Mouse (Mus musculus) heart, postnatal 0 days (tissue): ENCODE measurements around the gene Wnt10b. TPM values are rescaled to one million over a fixed set of nuclear protein-coding genes. Genes with fewer than 3 reads are reported as not detected.

Experiments
- ATAC-seq: fragments of 200-750 bp; cut with Nextera tagmentation; 2 replicates; pipeline ENCODE4 v1.8.0; 2017; ENCODE audit warnings: low read depth, moderate number of reproducible peaks, moderate library complexity; ENCODE audit not compliant: insufficient read depth
- DNase-seq: peaks from one replicate; pipeline ENCODE4 v3.0.0-alpha.2; 2016; ENCODE audit warnings: low spot score
- H3K27ac ChIP-seq: fragments of 300-500 bp; sonication (generic); 2 replicates; pipeline ENCODE4 v1.5.1; 2014; ENCODE audit warnings: low read depth, mild to moderate bottlenecking
- H3K27me3 ChIP-seq: fragments of 300-500 bp; sonication (generic); 2 replicates; pipeline ENCODE4 v1.6.1; 2014; ENCODE audit warnings: low read length, mixed read lengths; ENCODE audit not compliant: control insufficient read depth, insufficient read depth
- H3K36me3 ChIP-seq: fragments of 300-500 bp; sonication (generic); replicated peaks from 2 replicates; pipeline ENCODE4 v1.6.1; 2014; ENCODE audit warnings: low read length, mixed read lengths; ENCODE audit not compliant: control insufficient read depth, insufficient read depth
- H3K4me1 ChIP-seq: fragments of 300-500 bp; sonication (generic); 2 replicates; pipeline ENCODE4 v1.6.1; 2014; ENCODE audit warnings: antibody characterized with exemption; ENCODE audit not compliant: control insufficient read depth, insufficient read depth
- H3K4me2 ChIP-seq: fragments of 300-500 bp; sonication (generic); 2 replicates; pipeline ENCODE4 v1.6.1; 2014; ENCODE audit warnings: low read depth, mild to moderate bottlenecking, low read length, moderate library complexity
- H3K4me3 ChIP-seq: fragments of 300-500 bp; sonication (generic); 2 replicates; pipeline ENCODE4 v1.5.1; 2014; ENCODE audit warnings: low read depth, low read length
- H3K9ac ChIP-seq: fragments of 300-500 bp; sonication (generic); replicated peaks from 2 replicates; pipeline ENCODE4 v1.6.1; 2014; ENCODE audit warnings: low read depth, low read length, mixed read lengths
- H3K9me3 ChIP-seq: fragments of 300-500 bp; sonication (generic); replicated peaks from 2 replicates; pipeline ENCODE4 v1.6.1; 2016; ENCODE audit warnings: low read length; ENCODE audit not compliant: control insufficient read depth
- CTCF ChIP-seq: IDR thresholded peaks from 2 replicates; pipeline ENCODE4 v1.5.1; 2016; ENCODE audit warnings: antibody characterized with exemption, control low read depth, low read depth
- EP300 ChIP-seq: IDR thresholded peaks from 2 replicates; pipeline ENCODE4 v1.6.1; 2016; ENCODE audit warnings: antibody characterized with exemption, low read depth
- WGBS: fragments of 180-500 bp; shearing (Covaris S2); extraction: QIAGEN DNeasy Blood & Tissue Kit; methylation state at CpG from one replicate; pipeline ENCODE4 v1.1.7; 2014; 5-methylcytosine and 5-hydroxymethylcytosine counted together
- polyA plus RNA-seq: library from polyadenylated mRNA; unstranded; fragments of >200 nt; fragmentation: Nextera tagmentation; extraction: Ambion mirVana; gene quantifications from 2 replicates; pipeline ENCODE4 v1.2.1, GENCODE M21; 2015
- total RNA-seq: library from RNA; depleted of rRNA; stranded (reverse); fragments of >200 nt; gene quantifications from 2 replicates; pipeline ENCODE4 v1.2.3, GENCODE M21; 2014; ENCODE audit warnings: low replicate concordance

Gene Wnt10b
- total and polyA plus RNA-seq, 2 experiments from 2014 or later, result 0.07 TPM; not detected in 1

- peaks cover 3% of the 10 kb centered on the region; the same call in 1 of the 2 replicates for H3K4me1 ChIP-seq
- no peak overlapping the region for H3K9ac ChIP-seq
- no peak for ATAC-seq
- H3K4me3 ChIP-seq, result no peak overlapping the region
- WGBS, result 89% methylated on average over 8 of the region's 8 CpGs
- TF ChIP-seq EP300 (no peak), CTCF (no peak)
- H3K9me3 ChIP-seq, result no peaks in the 10 kb centered on the region
- H3K4me2 ChIP-seq, result no peak overlapping the region
- no peak for DNase-seq
- H3K36me3 ChIP-seq, result peaks cover 61% of the 10 kb centered on the region
- H3K27me3 ChIP-seq, result no peaks in the 10 kb centered on the region
- H3K27ac ChIP-seq, result no peak overlapping the region
Measured at GRCm38 (mm10) chr15:98740219-98740618, 37.7 kb downstream of the Wnt10b start.

- no peak for TF ChIP-seq CTCF
- no peak for TF ChIP-seq EP300
- no peak overlapping the region for H3K4me3 ChIP-seq
- DNase-seq (no peak), ATAC-seq (no peak)
- H3K4me2 ChIP-seq, result no peak overlapping the region
- 74% methylated on average over 4 of the region's 4 CpGs for WGBS
- no peaks in the 10 kb centered on the region for H3K9me3 ChIP-seq
- H3K27me3 ChIP-seq, result no peaks in the 10 kb centered on the region
- no peak overlapping the region for H3K9ac ChIP-seq
- H3K36me3 ChIP-seq, result peaks cover 58% of the 10 kb centered on the region
- no peak overlapping the region for H3K27ac ChIP-seq
- H3K4me1 ChIP-seq, result no peaks in the 10 kb centered on the region
Measured at GRCm38 (mm10) chr15:98738796-98739195, 39.2 kb downstream of the Wnt10b start.

GRCm38 (mm10) chr15:98737881-98738280, 40.1 kb downstream of the Wnt10b start:
- no peak for TF ChIP-seq EP300
- TF ChIP-seq CTCF, result peak; percentile 52

GRCm38 (mm10) chr15:98736521-98736920, 41.4 kb downstream of the Wnt10b start:
- WGBS, result 76% methylated on average over 10 of the region's 10 CpGs
- Histone ChIP-seq H3K9me3 (no peaks in the 10 kb centered on the region), H3K4me3 (no peak overlapping the region), H3K36me3 (peaks cover 51% of the 10 kb centered on the region), H3K4me1 (no peaks in the 10 kb centered on the region), H3K27me3 (no peaks in the 10 kb centered on the region), H3K9ac (no peak overlapping the region), H3K27ac (no peak overlapping the region), H3K4me2 (no peak overlapping the region)
- no peak for TF ChIP-seq CTCF
- DNase-seq, result no peak
- no peak for ATAC-seq

More at GRCm38 (mm10) chr15:98737881-98738280, 40.1 kb downstream of the Wnt10b start:
- no peak for ATAC-seq
- Histone ChIP-seq H3K9me3 (no peaks in the 10 kb centered on the region), H3K27ac (no peak overlapping the region), H3K36me3 (peaks cover 58% of the 10 kb centered on the region), H3K4me1 (no peaks in the 10 kb centered on the region), H3K4me3 (no peak overlapping the region), H3K9ac (no peak overlapping the region), H3K27me3 (no peaks in the 10 kb centered on the region), H3K4me2 (no peak overlapping the region)
- DNase-seq, result no peak

- Histone ChIP-seq H3K4me1 (no peaks in the 10 kb centered on the region), H3K27me3 (no peaks in the 10 kb centered on the region), H3K27ac (no peak overlapping the region), H3K9ac (no peak overlapping the region), H3K4me2 (no peak overlapping the region), H3K4me3 (no peak overlapping the region), H3K36me3 (peaks cover 27% of the 10 kb centered on the region), H3K9me3 (no peaks in the 10 kb centered on the region)
- no peak for TF ChIP-seq EP300
- no peak for TF ChIP-seq CTCF
- 77% methylated on average over 5 of the region's 5 CpGs for WGBS
- DNase-seq (no peak), ATAC-seq (no peak)
Measured at GRCm38 (mm10) chr15:98733976-98734566, 43.9 kb downstream of the Wnt10b start.

- DNase-seq (no peak), ATAC-seq (no peak)
- H3K4me1 ChIP-seq, result 0 out of 2 replicates have a peak, but pooled peaks cover 2% of the 10 kb centered on the region
- no peak overlapping the region for H3K27ac ChIP-seq
- no peak overlapping the region for H3K4me3 ChIP-seq
- peaks cover 20% of the 10 kb centered on the region for H3K36me3 ChIP-seq
- no peaks in the 10 kb centered on the region for H3K9me3 ChIP-seq
- TF ChIP-seq EP300 (no peak), CTCF (no peak)
- H3K27me3 ChIP-seq, result no peaks in the 10 kb centered on the region
- WGBS, result 34% methylated on average over 6 of the region's 6 CpGs
- no peak overlapping the region for H3K9ac ChIP-seq
- H3K4me2 ChIP-seq, result no peak overlapping the region
Measured at GRCm38 (mm10) chr15:98733370-98733769, 44.6 kb downstream of the Wnt10b start.
